Mouse (Mus musculus) kidney, postnatal 10 days (tissue): ENCODE measurements at regions not wholly inside any gene's neighbourhood (a gene's known extent, or its start where the extent isn't known, plus 50 kb on each side); places are given as distances from the start of the nearest gene placed in this dataset.

Experiments used
- DNase-seq: peaks from one replicate; pipeline ENCODE4 v3.0.0; 2021; ENCODE audit warnings: mixed read lengths

GRCm38 (mm10) chr13:52702201-52702611, 119.2 kb downstream of the Syk start:
- no peak for DNase-seq

GRCm38 (mm10) chr13:52703401-52704164, 120.6 kb downstream of the Syk start:
- no peak for DNase-seq

GRCm38 (mm10) chr13:52704673-52705072, 121.7 kb downstream of the Syk start:
- DNase-seq: peak; percentile 56

GRCm38 (mm10) chr13:52709580-52709979, 126.6 kb downstream of the Syk start:
- no peak for DNase-seq

- DNase-seq: peak; percentile 88
These were observed 128.9 kb downstream of the Syk start for GRCm38 (mm10) chr13:52711713-52712369.

- DNase-seq: no peak
These were observed 138.5 kb downstream of the Syk start for GRCm38 (mm10) chr13:52721463-52721862.

- DNase-seq: no peak
These were observed 139.7 kb downstream of the Syk start for GRCm38 (mm10) chr13:52722718-52723117.

- DNase-seq: peak; percentile 27
These were observed 143.1 kb downstream of the Syk start for GRCm38 (mm10) chr13:52726043-52726442.

GRCm38 (mm10) chr13:52726525-52726924, 143.6 kb downstream of the Syk start:
- no peak for DNase-seq

- DNase-seq: no peak
These were observed 152.5 kb downstream of the Syk start for GRCm38 (mm10) chr13:52735453-52735933.

GRCm38 (mm10) chr13:52735934-52736523, 153.1 kb downstream of the Syk start:
- DNase-seq: peak; percentile 23

- DNase-seq: no peak
These were observed 155.2 kb downstream of the Syk start for GRCm38 (mm10) chr13:52738095-52738660.

- no peak for DNase-seq
These were observed 158.4 kb downstream of the Syk start for GRCm38 (mm10) chr13:52741371-52741770.

GRCm38 (mm10) chr13:52756005-52756404, 173.0 kb downstream of the Syk start:
- no peak for DNase-seq

GRCm38 (mm10) chr13:52765508-52766181, 163.8 kb downstream of the Auh start:
- peak; percentile 51 for DNase-seq

GRCm38 (mm10) chr13:52766236-52766635, 163.2 kb downstream of the Auh start:
- no peak for DNase-seq

GRCm38 (mm10) chr13:52769956-52770355, 159.5 kb downstream of the Auh start:
- DNase-seq: no peak

- DNase-seq: no peak
These were observed 158.0 kb downstream of the Auh start for GRCm38 (mm10) chr13:52771518-52771917.

- DNase-seq: no peak
These were observed 157.4 kb downstream of the Auh start for GRCm38 (mm10) chr13:52772081-52772480.

GRCm38 (mm10) chr13:52777396-52778034, 152.0 kb downstream of the Auh start:
- DNase-seq: peak; percentile 46

- no peak for DNase-seq
These were observed 150.6 kb downstream of the Auh start for GRCm38 (mm10) chr13:52778848-52779247.
